Mouse (Mus musculus): Measurements from ENCODE around the gene 9230110F15Rik.
"Not testable (repeated sequence)": the region's sequence is repeated elsewhere in the genome, so short reads cannot be mapped to it uniquely, and the experiment has no call there.

Gene 9230110F15Rik

GRCm38 (mm10) chr9:35844050-35844449 lies at the start of gene 9230110F15Rik:
9230110F15Rik (minus strand) TSS chr9:35844150.
- no peak for DNase-seq

GRCm38 (mm10) chr9:35893112-35893511 lies 49.2 kb upstream of the 9230110F15Rik start:
- DNase-seq: not testable (repeated sequence)

- DNase-seq: not testable (repeated sequence)
Measured at GRCm38 (mm10) chr9:35817881-35818280, 26.1 kb downstream of the 9230110F15Rik start.

- peak; percentile 0 for DNase-seq
Measured at GRCm38 (mm10) chr9:35798146-35798545, 45.8 kb downstream of the 9230110F15Rik start.

GRCm38 (mm10) chr9:35790001-35790400 lies 53.9 kb downstream of the 9230110F15Rik start, which contains the start of the genes Gm27235 and D730048I06Rik:
Gm27235 (minus strand) TSS chr9:35790101.
D730048I06Rik (minus strand) TSS chr9:35790112.
- no peak for DNase-seq
